Mouse (Mus musculus) midbrain, embryonic 11.5 days (tissue): ENCODE results near the gene Rfk. TPM values are rescaled to one million over a fixed set of nuclear protein-coding genes. Genes with fewer than 3 reads are reported as not detected.

Source experiments
- ATAC-seq: fragments of 200-750 bp; cut with Nextera tagmentation; 2 replicates; pipeline ENCODE4 v1.8.0; 2017; ENCODE audit warnings: moderate TSS enrichment, moderate library complexity; ENCODE audit not compliant: low FRiP score
- DNase-seq: peaks from one replicate; pipeline ENCODE4 v3.0.0; 2015; ENCODE audit warnings: low spot score; ENCODE audit errors: missing footprints
- H3K27ac ChIP-seq: fragments of 300-500 bp; sonication (generic); 2 replicates; pipeline ENCODE4 v1.5.1; 2014; ENCODE audit warnings: low read depth, low read length
- H3K27me3 ChIP-seq: fragments of 300-500 bp; sonication (generic); 2 replicates; pipeline ENCODE4 v1.6.1; 2014; ENCODE audit warnings: mild to moderate bottlenecking, low read length, moderate library complexity, mixed read lengths; ENCODE audit not compliant: control insufficient read depth, insufficient read depth
- H3K36me3 ChIP-seq: fragments of 300-500 bp; sonication (generic); 2 replicates; pipeline ENCODE4 v1.6.1; 2014; ENCODE audit warnings: mild to moderate bottlenecking, low read length, moderate library complexity, mixed read lengths; ENCODE audit not compliant: control insufficient read depth, insufficient read depth
- H3K4me1 ChIP-seq: fragments of 300-500 bp; sonication (generic); 2 replicates; pipeline ENCODE4 v1.6.1; 2014; ENCODE audit warnings: low read length; ENCODE audit not compliant: control insufficient read depth, insufficient read depth
- H3K4me2 ChIP-seq: fragments of 300-500 bp; sonication (generic); 2 replicates; pipeline ENCODE4 v1.6.1; 2014; ENCODE audit warnings: mild to moderate bottlenecking, moderate library complexity
- H3K4me3 ChIP-seq: fragments of 300-500 bp; sonication (generic); 2 replicates; pipeline ENCODE4 v1.5.1; 2014; ENCODE audit warnings: low read depth, low read length
- H3K9ac ChIP-seq: fragments of 300-500 bp; sonication (generic); 2 replicates; pipeline ENCODE4 v1.6.1; 2014; ENCODE audit warnings: low read length
- H3K9me3 ChIP-seq: fragments of 300-500 bp; sonication (generic); 2 replicates; pipeline ENCODE4 v1.6.1; 2016; ENCODE audit warnings: low read length; ENCODE audit not compliant: control insufficient read depth
- WGBS: fragments of 180-500 bp; shearing (Covaris S2); extraction: QIAGEN DNeasy Blood & Tissue Kit; methylation state at CpG from one replicate; pipeline ENCODE4 v1.1.7; 2014; 5-methylcytosine and 5-hydroxymethylcytosine counted together
- polyA plus RNA-seq: library from polyadenylated mRNA; unstranded; fragments of >200 nt; fragmentation: Nextera tagmentation; extraction: Ambion mirVana; gene quantifications from 2 replicates; pipeline ENCODE4 v1.2.1, GENCODE M21; 2014

Rfk gene
- polyA plus RNA-seq, 1 experiment from 2014 or later: 70.4 TPM

GRCm38 (mm10) chr19:17355950-17356867, 37.6 kb upstream of the Rfk start:
- Histone ChIP-seq H3K36me3 (no peaks in the 10 kb centered on the region), H3K9ac (0 out of 2 replicates have a peak overlapping the region, but pooled peaks have one; percentile 18), H3K27me3 (peaks cover 12% of the 10 kb centered on the region), H3K4me1 (no peaks in the 10 kb centered on the region; the same call in 1 of the 2 replicates), H3K9me3 (no peaks in the 10 kb centered on the region), H3K4me2 (peak overlapping the region; percentile 64), H3K27ac (no peak overlapping the region), H3K4me3 (peak overlapping the region; percentile 31)
- DNase-seq: peak; percentile 93
- WGBS: under 1% methylated on average over 50 of the region's 50 CpGs
- ATAC-seq: peak; percentile 88

GRCm38 (mm10) chr19:17356932-17357331, 36.9 kb upstream of the Rfk start:
- Histone ChIP-seq H3K4me1 (no peaks in the 10 kb centered on the region; the same call in 1 of the 2 replicates), H3K27me3 (peaks cover 12% of the 10 kb centered on the region), H3K9me3 (no peaks in the 10 kb centered on the region), H3K36me3 (no peaks in the 10 kb centered on the region), H3K27ac (no peak overlapping the region), H3K4me3 (no peak overlapping the region), H3K9ac (no peak overlapping the region), H3K4me2 (no peak overlapping the region)
- DNase-seq: no peak
- 75% methylated on average over 6 of the region's 6 CpGs for WGBS
- no peak for ATAC-seq

DNA sequence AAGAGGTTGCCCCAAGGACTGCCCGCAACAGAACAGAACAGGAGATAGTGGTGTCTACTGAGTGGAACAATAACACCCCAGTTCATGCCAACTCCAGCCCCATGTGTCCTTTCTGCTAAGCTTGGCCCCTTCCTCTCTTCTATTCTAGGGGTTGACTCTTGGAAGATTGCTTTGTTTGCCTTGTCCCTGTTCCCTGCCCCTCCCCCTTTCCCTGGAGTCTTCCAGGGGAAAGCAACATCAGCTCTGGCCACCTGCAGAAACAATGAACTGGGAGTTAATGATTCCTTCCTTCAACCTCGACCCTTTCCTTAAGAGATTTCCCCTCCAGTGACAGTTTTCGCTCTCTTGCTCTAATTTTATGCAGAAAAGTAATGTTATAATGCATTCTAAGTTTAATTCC, 36.5 kb upstream of the Rfk start:
- Histone ChIP-seq H3K4me2 (no peak overlapping the region), H3K4me3 (no peak overlapping the region), H3K36me3 (no peaks in the 10 kb centered on the region), H3K9me3 (no peaks in the 10 kb centered on the region), H3K4me1 (no peaks in the 10 kb centered on the region; the same call in 1 of the 2 replicates), H3K27ac (no peak overlapping the region), H3K9ac (no peak overlapping the region), H3K27me3 (peaks cover 12% of the 10 kb centered on the region)
- DNase-seq (no peak), ATAC-seq (no peak)
- WGBS: 61% methylated on average over 3 of the region's 3 CpGs

DNA sequence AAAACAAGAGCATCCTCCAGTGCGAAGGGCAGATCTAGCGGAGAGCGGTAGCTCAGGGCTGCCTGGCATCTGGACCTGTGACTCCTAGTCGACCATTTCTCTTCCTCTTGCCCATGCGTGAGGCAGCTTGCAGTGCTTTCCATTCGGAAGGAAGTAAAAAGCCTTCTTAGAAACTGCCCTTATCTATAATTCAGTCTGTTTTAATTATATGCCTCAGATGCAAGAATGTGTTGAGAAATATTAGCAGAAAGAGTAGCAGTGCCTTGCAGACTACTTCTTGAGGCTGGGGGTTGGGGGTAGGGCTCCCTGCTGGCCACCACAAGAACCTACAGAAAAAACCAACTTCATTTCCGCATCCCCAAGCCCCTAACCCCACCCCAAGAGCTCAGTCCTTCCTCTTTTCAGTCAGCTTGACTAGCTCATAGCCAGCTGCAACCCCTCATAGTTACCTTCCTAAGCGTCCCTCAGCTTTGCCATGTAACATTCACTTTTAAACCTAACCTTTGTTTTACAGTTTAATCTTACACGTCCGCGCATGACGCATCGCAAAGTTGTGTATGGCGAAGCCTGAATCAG, 34.4 kb upstream of the Rfk start:
- ATAC-seq (no peak), DNase-seq (no peak)
- WGBS: 81% methylated on average over 14 of the region's 14 CpGs
- Histone ChIP-seq H3K4me3 (no peak overlapping the region), H3K36me3 (no peaks in the 10 kb centered on the region), H3K9ac (no peak overlapping the region), H3K27ac (no peak overlapping the region), H3K9me3 (no peaks in the 10 kb centered on the region), H3K4me1 (no peaks in the 10 kb centered on the region; the same call in 1 of the 2 replicates), H3K27me3 (peaks cover 12% of the 10 kb centered on the region), H3K4me2 (no peak overlapping the region)

- no peak overlapping the region for H3K9ac ChIP-seq
- H3K27ac ChIP-seq: no peak overlapping the region
- no peaks in the 10 kb centered on the region for H3K9me3 ChIP-seq
- no peak overlapping the region for H3K4me3 ChIP-seq
- ATAC-seq (no peak), DNase-seq (no peak)
- H3K36me3 ChIP-seq: no peaks in the 10 kb centered on the region
- H3K4me1 ChIP-seq: no peaks in the 10 kb centered on the region; the same call in 1 of the 2 replicates
- peaks cover 4% of the 10 kb centered on the region; the same call in 1 of the 2 replicates for H3K27me3 ChIP-seq
- H3K4me2 ChIP-seq: no peak overlapping the region
- WGBS: 63% methylated on average over 2 of the region's 2 CpGs
Measured at GRCm38 (mm10) chr19:17361181-17361580, 32.7 kb upstream of the Rfk start.

GRCm38 (mm10) chr19:17364741-17365140, 29.1 kb upstream of the Rfk start:
- ATAC-seq (no peak), DNase-seq (no peak)
- no peaks in the 10 kb centered on the region for H3K9me3 ChIP-seq
- WGBS: 43% methylated on average over 3 of the region's 3 CpGs
- no peaks in the 10 kb centered on the region for H3K4me1 ChIP-seq
- no peak overlapping the region for H3K4me2 ChIP-seq
- H3K4me3 ChIP-seq: no peak overlapping the region
- H3K27me3 ChIP-seq: no peaks in the 10 kb centered on the region
- no peaks in the 10 kb centered on the region for H3K36me3 ChIP-seq
- H3K27ac ChIP-seq: no peak overlapping the region
- H3K9ac ChIP-seq: no peak overlapping the region

DNA sequence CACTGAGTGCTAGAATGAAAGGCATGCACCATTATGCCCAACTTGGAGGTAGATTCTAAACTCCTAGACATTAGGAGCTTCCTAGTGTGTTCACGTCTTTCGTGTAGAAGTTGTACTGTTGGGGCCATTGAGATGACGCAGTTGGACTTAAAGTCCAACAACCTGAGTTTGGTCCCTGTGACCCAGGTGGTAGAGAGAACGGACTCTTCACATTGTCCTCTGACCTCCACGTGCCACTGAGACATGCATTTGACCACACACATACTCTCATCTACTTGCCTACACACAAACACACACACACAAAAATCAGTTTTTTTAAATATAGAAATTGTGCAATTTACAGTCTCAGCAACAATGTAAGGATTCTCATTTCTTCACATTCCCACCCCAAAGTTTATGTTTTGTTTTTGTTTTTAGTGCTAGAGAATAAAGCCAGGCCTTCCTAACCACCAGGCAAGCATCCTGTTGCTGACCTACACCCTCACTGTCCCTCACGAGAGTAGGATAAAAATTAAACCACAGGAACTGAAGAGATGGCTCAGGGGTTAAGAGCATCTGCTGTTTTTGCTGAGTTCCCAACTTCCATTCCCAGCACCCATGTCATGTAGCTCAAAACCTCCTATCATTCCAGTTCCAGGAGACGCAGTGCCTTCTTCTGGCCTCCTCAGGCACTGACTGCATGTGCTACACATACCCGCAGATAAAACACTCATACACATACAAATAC, 27.3 kb upstream of the Rfk start:
- H3K4me2 ChIP-seq: no peak overlapping the region
- H3K36me3 ChIP-seq: no peaks in the 10 kb centered on the region
- H3K27ac ChIP-seq: no peak overlapping the region
- no peaks in the 10 kb centered on the region for H3K9me3 ChIP-seq
- H3K4me1 ChIP-seq: no peaks in the 10 kb centered on the region
- no peak for DNase-seq
- 90% methylated on average over 8 of the region's 8 CpGs for WGBS
- no peak overlapping the region for H3K9ac ChIP-seq
- H3K4me3 ChIP-seq: no peak overlapping the region
- H3K27me3 ChIP-seq: no peaks in the 10 kb centered on the region
- no peak for ATAC-seq

DNA sequence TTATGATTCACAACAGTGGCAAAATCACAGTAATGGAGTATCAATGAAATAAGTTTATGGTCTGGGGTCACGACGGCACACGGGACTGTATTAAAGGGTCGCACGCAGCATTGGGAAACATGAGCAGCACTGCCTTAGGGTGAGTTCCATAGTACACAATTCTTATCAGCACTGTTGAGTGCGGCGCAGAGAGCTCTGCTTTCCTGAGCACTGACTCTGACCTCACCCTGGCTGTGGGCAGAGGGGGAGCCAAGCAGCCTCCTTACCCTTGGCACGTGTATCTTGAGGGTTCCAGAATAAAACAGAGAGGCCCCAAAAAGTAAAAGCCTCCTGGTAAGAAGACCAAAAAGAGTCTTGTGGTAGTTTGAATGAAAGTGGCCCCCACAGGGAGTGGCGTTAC, 25.3 kb upstream of the Rfk start:
- no peak overlapping the region for H3K9ac ChIP-seq
- H3K4me1 ChIP-seq: no peaks in the 10 kb centered on the region
- no peak overlapping the region for H3K27ac ChIP-seq
- ATAC-seq (no peak), DNase-seq (no peak)
- no peak overlapping the region for H3K4me3 ChIP-seq
- no peaks in the 10 kb centered on the region for H3K9me3 ChIP-seq
- H3K4me2 ChIP-seq: no peak overlapping the region
- 91% methylated on average over 9 of the region's 9 CpGs for WGBS
- H3K36me3 ChIP-seq: no peaks in the 10 kb centered on the region
- no peaks in the 10 kb centered on the region for H3K27me3 ChIP-seq

DNA sequence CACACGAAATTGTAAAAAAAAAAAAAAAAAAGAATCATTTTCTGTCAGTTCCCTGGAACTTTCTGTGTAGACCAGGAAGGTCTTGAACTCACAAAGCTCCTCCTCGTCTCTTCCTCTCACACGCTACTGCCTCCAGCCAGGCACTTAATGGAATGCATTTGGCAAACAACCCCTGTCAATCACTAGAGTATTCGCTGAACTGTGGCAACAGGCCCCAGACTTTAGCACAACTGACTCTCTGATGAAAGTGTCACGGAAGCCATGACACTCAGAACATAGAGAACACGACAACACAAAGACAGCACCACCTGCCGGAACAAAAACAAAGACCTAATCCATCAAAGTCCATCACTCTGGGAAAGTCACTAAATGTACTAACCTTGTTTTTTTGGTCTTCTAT, 24.3 kb upstream of the Rfk start:
- Histone ChIP-seq H3K4me2 (no peak overlapping the region), H3K27me3 (no peaks in the 10 kb centered on the region), H3K4me3 (no peak overlapping the region), H3K27ac (no peak overlapping the region), H3K9me3 (no peaks in the 10 kb centered on the region), H3K36me3 (no peaks in the 10 kb centered on the region), H3K9ac (no peak overlapping the region), H3K4me1 (no peaks in the 10 kb centered on the region)
- WGBS: 67% methylated on average over 7 of the region's 7 CpGs
- no peak for DNase-seq
- no peak for ATAC-seq
